Comparison of ENCODE assay signal across 8 mouse cellular contexts in the genomic region with DNA sequence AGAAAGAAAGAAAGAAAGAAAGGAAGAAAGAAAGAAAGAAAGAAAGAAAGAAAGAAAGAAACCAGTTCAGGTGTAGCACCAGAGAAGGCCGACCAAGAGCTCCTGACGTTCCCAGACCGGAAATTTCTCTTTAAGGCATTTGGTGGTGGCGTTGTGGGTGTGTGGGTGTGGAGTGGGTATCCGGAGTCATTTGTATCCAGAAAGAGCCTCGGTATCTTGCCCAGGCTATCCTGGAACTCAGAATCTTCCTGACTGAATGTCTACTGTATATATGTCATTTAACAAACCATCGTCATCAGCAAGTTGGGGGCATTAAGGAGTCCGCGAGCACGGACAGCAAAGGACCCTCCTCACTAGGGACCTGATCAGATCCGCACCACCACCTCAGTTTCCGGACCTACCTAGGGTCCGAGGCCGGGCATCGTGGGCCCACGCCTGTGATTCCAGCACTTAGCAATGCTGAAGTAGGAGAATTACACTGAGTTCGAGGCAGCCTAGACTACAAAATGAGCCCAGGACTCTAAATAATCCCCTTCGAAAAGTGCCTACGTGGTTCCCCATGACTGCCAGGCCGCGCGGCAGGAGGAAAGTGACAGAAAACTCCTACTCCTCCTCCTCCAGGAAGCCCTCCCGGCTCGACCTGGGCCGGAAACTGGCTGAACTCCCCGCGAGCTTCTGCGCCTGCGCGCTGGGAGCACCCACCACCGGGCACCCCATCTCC. TPM values are rescaled to one million over a fixed set of nuclear protein-coding genes. Genes with fewer than 3 reads are reported as not detected.
DNase-seq lines count a peak whose midpoint lies in the region; ATAC-seq and TF ChIP-seq lines count a peak whose summit lies in the region.

No protein-coding gene starts in this region.

- peaks cover 6% of the 10 kb centered on the region; the same call in 1 of the 2 replicates for H3K36me3 ChIP-seq in heart, postnatal 0 days (replicated peaks; ENCODE audit: control insufficient read depth, insufficient read depth, low read length)
- H3K36me3 ChIP-seq in ES-E14 (ENCODE audit: control insufficient read depth, insufficient read depth, low read length, poor library complexity, severe bottlenecking) = peaks cover 4% of the 10 kb centered on the region; the same call in 1 of the 2 replicates
- H3K36me3 ChIP-seq in forebrain, postnatal 0 days (ENCODE audit: insufficient read depth) = 0 out of 2 replicates have a peak, but pooled peaks cover 5% of the 10 kb centered on the region
- peaks cover 6% of the 10 kb centered on the region for H3K36me3 ChIP-seq in midbrain, embryonic 12.5 days

- H3K9me3 ChIP-seq in heart, postnatal 0 days (replicated peaks; ENCODE audit: control insufficient read depth, low read length) = no peaks in the 10 kb centered on the region
- no peaks in the 10 kb centered on the region for H3K9me3 ChIP-seq in ES-E14 (ENCODE audit: control insufficient read depth, insufficient read depth, low read depth, low read length)
- H3K9me3 ChIP-seq in forebrain, postnatal 0 days (ENCODE audit: low read length) = no peaks in the 10 kb centered on the region
- no peaks in the 10 kb centered on the region for H3K9me3 ChIP-seq in midbrain, embryonic 12.5 days

- H3K4me2 ChIP-seq in heart, postnatal 0 days (ENCODE audit: low read depth, low read length) = peak overlapping the region; percentile 83
- peak overlapping the region; percentile 94 for H3K4me2 ChIP-seq in forebrain, postnatal 0 days (ENCODE audit: low read depth)
- H3K4me2 ChIP-seq in midbrain, embryonic 12.5 days (replicated peaks) = peak overlapping the region; percentile 87

- peak overlapping the region; percentile 79 for H3K27ac ChIP-seq in heart, postnatal 0 days (ENCODE audit: low read depth)
- H3K27ac ChIP-seq in ES-E14 (ENCODE audit: insufficient read depth, low read depth, low read length, poor library complexity, severe bottlenecking) = peak overlapping the region; percentile 68
- peak overlapping the region; percentile 88 for H3K27ac ChIP-seq in forebrain, postnatal 0 days (ENCODE audit: low read depth, low read length)
- H3K27ac ChIP-seq in midbrain, embryonic 12.5 days (replicated peaks) = peak overlapping the region; percentile 80

- 3% methylated on average over 31 of the region's 31 CpGs for WGBS in heart, postnatal 0 days
- WGBS in forebrain, postnatal 0 days = 7% methylated on average over 31 of the region's 31 CpGs
- 6% methylated on average over 31 of the region's 31 CpGs for WGBS in midbrain, embryonic 12.5 days

- no peak for ATAC-seq in heart, postnatal 0 days (ENCODE audit: insufficient read depth, low read depth)
- no peak for ATAC-seq in forebrain, postnatal 0 days
- ATAC-seq in midbrain, embryonic 12.5 days (ENCODE audit: low FRiP score, low read depth) = no peak

- no peaks in the 10 kb centered on the region for H3K27me3 ChIP-seq in heart, postnatal 0 days (ENCODE audit: control insufficient read depth, insufficient read depth, low read length)
- no peaks in the 10 kb centered on the region for H3K27me3 ChIP-seq in forebrain, postnatal 0 days (ENCODE audit: insufficient read depth, low read length)
- H3K27me3 ChIP-seq in midbrain, embryonic 12.5 days = peaks cover 12% of the 10 kb centered on the region

- no peaks in the 10 kb centered on the region for H3K4me1 ChIP-seq in heart, postnatal 0 days (ENCODE audit: control insufficient read depth, insufficient read depth)
- peaks cover 2 to 26% of the 10 kb centered on the region in 2 experiments; a peak in 3 of 4 replicates for H3K4me1 ChIP-seq in ES-E14 (ENCODE audit: control insufficient read depth in 2 of 2, insufficient read depth in 2 of 2, low read length in 2 of 2, poor library complexity in 1 of 2)
- peaks cover 11% of the 10 kb centered on the region; the same call in 1 of the 2 replicates for H3K4me1 ChIP-seq in forebrain, postnatal 0 days (ENCODE audit: insufficient read depth)
- peaks cover 30% of the 10 kb centered on the region for H3K4me1 ChIP-seq in midbrain, embryonic 12.5 days

- peak overlapping the region; percentile 94 for H3K4me3 ChIP-seq in heart, postnatal 0 days (ENCODE audit: low read depth, low read length)
- peak overlapping the region; percentile 80 to 85 for H3K4me3 ChIP-seq in ES-E14 (ENCODE audit: insufficient read depth in 1 of 2, low read depth in 1 of 2, low read length in 2 of 2, poor library complexity in 1 of 2, severe bottlenecking in 1 of 2)
- H3K4me3 ChIP-seq in forebrain, postnatal 0 days (ENCODE audit: low read depth, low read length) = peak overlapping the region; percentile 66
- H3K4me3 ChIP-seq in midbrain, embryonic 12.5 days = peak overlapping the region; percentile 77

- TF ChIP-seq CTCF in heart, postnatal 0 days (IDR thresholded peaks at IDR 0.05; ENCODE audit: low read depth) = no peak
- TF ChIP-seq CTCF in forebrain, postnatal 0 days (IDR thresholded peaks at IDR 0.05; ENCODE audit: low read depth) = no peak

- no peak for TF ChIP-seq EP300 in heart, postnatal 0 days (IDR thresholded peaks at IDR 0.05; ENCODE audit: low read depth)

- no peak for DNase-seq in heart, postnatal 0 days (ENCODE audit: low spot score)
- DNase-seq in heart, adult 9 months (ENCODE audit: low spot score in 2 of 2) = no peak
- DNase-seq in ES-E14 (ENCODE audit: low read depth, low spot score) = no peak
- no peak for DNase-seq in forebrain, postnatal 0 days
- no peak for DNase-seq in adrenal gland, adult 8-10 months
- DNase-seq in adrenal gland, postnatal 25 days = no peak
- DNase-seq in frontal cortex, postnatal 10 days (ENCODE audit: low spot score in 2 of 2) = no peak

- in situ Hi-C loops in ES-E14 (cut with MboI; ENCODE audit: low sequenced_read_pairs in 2 of 2, unreplicated experiment in 2 of 2) = no loop called here

- peak overlapping the region; percentile 82 for H3K9ac ChIP-seq in heart, postnatal 0 days (replicated peaks; ENCODE audit: low read depth, low read length)
- peak overlapping the region; percentile 83 for H3K9ac ChIP-seq in ES-E14 (ENCODE audit: insufficient read depth, low read depth, low read length, poor library complexity, severe bottlenecking)
- H3K9ac ChIP-seq in forebrain, postnatal 0 days = peak overlapping the region; percentile 59
- peak overlapping the region; percentile 73 for H3K9ac ChIP-seq in midbrain, embryonic 12.5 days (replicated peaks)

TF ChIP-seq in ES-E14, 5 proteins besides CTCF, POLR2A, EP300 and RAD21 (continues in another document):
- TF ChIP-seq CHD2 (IDR thresholded peaks at IDR 0.05; ENCODE audit: low read depth, low read length) = no peak
- no peak for TF ChIP-seq ZC3H11A (IDR thresholded peaks at IDR 0.05; ENCODE audit: borderline replicate concordance, low read depth, low read length)
- TF ChIP-seq HCFC1 (IDR thresholded peaks at IDR 0.05; ENCODE audit: borderline replicate concordance, insufficient read depth, low read length) = no peak

RNA-seq across cellular contexts. Expression of gene Ccdc124, which starts 0.9 kb away (rescaled TPM):
- 12.6 and 32.0 TPM in 2 replicates for total RNA-seq in heart, postnatal 0 days (2014; rRNA removed; ENCODE audit: low replicate concordance)
- polyA plus RNA-seq in heart, postnatal 0 days (2015; fragmentation: Nextera tagmentation; extraction: Ambion mirVana) = 77.9 and 79.5 TPM in 2 replicates
- total RNA-seq in ES-E14 (2012; rRNA removed) = 52.5 and 82.3 TPM in 2 replicates
- total RNA-seq in forebrain, postnatal 0 days (2014; rRNA removed) = 34.7 and 59.9 TPM in 2 replicates
- 161 and 175 TPM in 2 replicates for polyA plus RNA-seq in forebrain, postnatal 0 days (2015; fragmentation: Nextera tagmentation; extraction: Ambion mirVana)
- 145 and 152 TPM in 2 replicates for polyA plus RNA-seq in midbrain, embryonic 12.5 days (2016; fragmentation: Nextera tagmentation; extraction: Ambion mirVana)
- 10 to 100 TPM; 48.5 to 68.7 (median 51.3) TPM for total RNA-seq in adrenal gland, adult 8-10 months (2022)
- 54.6 and 57.5 TPM in 2 replicates for total RNA-seq in adrenal gland, postnatal 25 days (2021)

RNA-seq across cellular contexts. Expression of gene Kcnn1, which starts 9.7 kb away (rescaled TPM):
- total RNA-seq in heart, postnatal 0 days (2014; rRNA removed; ENCODE audit: low replicate concordance) = 7.5 and 25.2 TPM in 2 replicates
- 3.4 TPM in 2 replicates for polyA plus RNA-seq in heart, postnatal 0 days (2015; fragmentation: Nextera tagmentation; extraction: Ambion mirVana)
- 3.7 and 6.6 TPM in 2 replicates for total RNA-seq in ES-E14 (2012; rRNA removed)
- total RNA-seq in forebrain, postnatal 0 days (2014; rRNA removed) = 20.5 and 31.5 TPM in 2 replicates
- 9.4 and 9.8 TPM in 2 replicates for polyA plus RNA-seq in forebrain, postnatal 0 days (2015; fragmentation: Nextera tagmentation; extraction: Ambion mirVana)
- polyA plus RNA-seq in midbrain, embryonic 12.5 days (2016; fragmentation: Nextera tagmentation; extraction: Ambion mirVana) = 27.4 TPM in 2 replicates
- total RNA-seq in adrenal gland, adult 8-10 months (2022) = 1 to 10 TPM; 4.2 to 4.7 (median 4.4) TPM
- 2.2 and 3.3 TPM in 2 replicates for total RNA-seq in adrenal gland, postnatal 25 days (2021)

RNA-seq across cellular contexts. Expression of gene Slc5a5, which starts 19.8 kb away (rescaled TPM):
- total RNA-seq in heart, postnatal 0 days (2014; rRNA removed; ENCODE audit: low replicate concordance) = not detected in 2 replicates
- polyA plus RNA-seq in heart, postnatal 0 days (2015; fragmentation: Nextera tagmentation; extraction: Ambion mirVana) = 0.05 and 0.10 TPM in 2 replicates
- 2.5 and 3.4 TPM in 2 replicates for total RNA-seq in ES-E14 (2012; rRNA removed)
- 1.5 and 2.2 TPM in 2 replicates for total RNA-seq in forebrain, postnatal 0 days (2014; rRNA removed)
- polyA plus RNA-seq in forebrain, postnatal 0 days (2015; fragmentation: Nextera tagmentation; extraction: Ambion mirVana) = 2.4 and 3.6 TPM in 2 replicates
- polyA plus RNA-seq in midbrain, embryonic 12.5 days (2016; fragmentation: Nextera tagmentation; extraction: Ambion mirVana) = 0.55 and 0.69 TPM in 2 replicates
- total RNA-seq in adrenal gland, adult 8-10 months (2022) = not detected
- 0.09 TPM in 1 of 2 replicates, not detected in the other for total RNA-seq in adrenal gland, postnatal 25 days (2021)

RNA-seq across cellular contexts. Expression of gene Rpl18a, which starts 24.4 kb away (rescaled TPM):
- total RNA-seq in heart, postnatal 0 days (2014; rRNA removed; ENCODE audit: low replicate concordance) = 2,186 and 2,206 TPM in 2 replicates
- 2,523 and 2,655 TPM in 2 replicates for polyA plus RNA-seq in heart, postnatal 0 days (2015; fragmentation: Nextera tagmentation; extraction: Ambion mirVana)
- total RNA-seq in ES-E14 (2012; rRNA removed) = 2,806 and 2,972 TPM in 2 replicates
- total RNA-seq in forebrain, postnatal 0 days (2014; rRNA removed) = 1,945 and 2,194 TPM in 2 replicates
- 2,793 and 3,853 TPM in 2 replicates for polyA plus RNA-seq in forebrain, postnatal 0 days (2015; fragmentation: Nextera tagmentation; extraction: Ambion mirVana)
- polyA plus RNA-seq in midbrain, embryonic 12.5 days (2016; fragmentation: Nextera tagmentation; extraction: Ambion mirVana) = 2,550 and 2,750 TPM in 2 replicates
- total RNA-seq in adrenal gland, adult 8-10 months (2022) = 1,000 to 10,000 TPM; 1,169 to 1,386 (median 1,259) TPM
- total RNA-seq in adrenal gland, postnatal 25 days (2021) = 1,315 and 1,410 TPM in 2 replicates

RNA-seq across cellular contexts. Expression of gene Map1s, which starts 32.9 kb away (rescaled TPM):
- total RNA-seq in heart, postnatal 0 days (2014; rRNA removed; ENCODE audit: low replicate concordance) = 32.6 and 35.6 TPM in 2 replicates
- 21.4 and 24.9 TPM in 2 replicates for polyA plus RNA-seq in heart, postnatal 0 days (2015; fragmentation: Nextera tagmentation; extraction: Ambion mirVana)
- 53.4 and 60.8 TPM in 2 replicates for total RNA-seq in ES-E14 (2012; rRNA removed)
- 57.2 and 68.1 TPM in 2 replicates for total RNA-seq in forebrain, postnatal 0 days (2014; rRNA removed)
- polyA plus RNA-seq in forebrain, postnatal 0 days (2015; fragmentation: Nextera tagmentation; extraction: Ambion mirVana) = 52.7 and 63.9 TPM in 2 replicates
- polyA plus RNA-seq in midbrain, embryonic 12.5 days (2016; fragmentation: Nextera tagmentation; extraction: Ambion mirVana) = 58.4 and 61.0 TPM in 2 replicates
- total RNA-seq in adrenal gland, adult 8-10 months (2022) = 10 to 100 TPM; 35.7 to 54.1 (median 50.0) TPM
- 26.3 and 42.6 TPM in 2 replicates for total RNA-seq in adrenal gland, postnatal 25 days (2021)
